Mouse (Mus musculus) spleen, adult 2 months (tissue): ENCODE measurements around the gene Fam19a2.

Experiments used
- CTCF ChIP-seq: fragments of 200-500 bp; IDR thresholded peaks from 2 replicates; pipeline ENCODE4 v1.5.1; 2011; ENCODE audit warnings: mild to moderate bottlenecking, inconsistent platforms; ENCODE audit not compliant: insufficient read depth, insufficient read length, insufficient replicate concordance; ENCODE audit errors: extremely low read depth
- POLR2A ChIP-seq: fragments of 200-500 bp; IDR thresholded peaks from 2 replicates; pipeline ENCODE4 v1.6.1; 2011; ENCODE audit warnings: low read depth, low read length, inconsistent platforms

- TF ChIP-seq CTCF = no peak
- no peak for TF ChIP-seq POLR2A
Observed at GRCm38 (mm10) chr10:123395429-123395828, 131.6 kb downstream of the Fam19a2 start.
